Comparison of ENCODE assay signal across 8 mouse cellular contexts in genomic region chr7:140821653-140822329, GRCm38 (mm10). TPM values are rescaled to one million over a fixed set of nuclear protein-coding genes. Genes with fewer than 3 reads are reported as not detected.
DNase-seq lines count a peak whose midpoint lies in the region; ATAC-seq and TF ChIP-seq lines count a peak whose summit lies in the region.

TSS of gene Zfp941 (minus strand) at chr7:140822178.

- H3K4me3 ChIP-seq in E14TG2a.4 (replicated peaks; ENCODE audit: low read length) = peak within 1 kb of the TSS; percentile 94
- peak within 1 kb of the TSS; percentile 39 for H3K4me3 ChIP-seq in embryonic fibroblast, embryonic 13.5 days (ENCODE audit: insufficient read depth, low read length)
- peak within 1 kb of the TSS; percentile 55 for H3K4me3 ChIP-seq in hindbrain, embryonic 12.5 days
- peak within 1 kb of the TSS; percentile 44 for H3K4me3 ChIP-seq in macrophage (ENCODE audit: inconsistent target)

- peak; percentile 56 for TF ChIP-seq POLR2A in embryonic fibroblast, embryonic 13.5 days (IDR thresholded peaks at IDR 0.05; ENCODE audit: low read depth, low read length)

- intact Hi-C loops in gastrocnemius, postnatal 14 days (cut with DNase I; ENCODE audit: low total_unique reads) = no loop called here

- H3K4me2 ChIP-seq in hindbrain, embryonic 12.5 days (replicated peaks) = peak within 1 kb of the TSS; percentile 65

- H3K27me3 ChIP-seq in E14TG2a.4 (ENCODE audit: insufficient read depth, low read length) = peaks cover 3% of the 10 kb centered on the region; the same call in 1 of the 2 replicates
- no peaks in the 10 kb centered on the region for H3K27me3 ChIP-seq in hindbrain, embryonic 12.5 days

- H3K9ac ChIP-seq in hindbrain, embryonic 12.5 days = peak within 1 kb of the TSS; percentile 72

- H3K4me1 ChIP-seq in E14TG2a.4 (replicated peaks; ENCODE audit: low read depth, low read length) = peaks cover 6% of the 10 kb centered on the region
- no peaks in the 10 kb centered on the region for H3K4me1 ChIP-seq in embryonic fibroblast, embryonic 13.5 days (ENCODE audit: control insufficient read depth, insufficient read depth, low read length)
- H3K4me1 ChIP-seq in hindbrain, embryonic 12.5 days = peaks cover 2% of the 10 kb centered on the region; the same call in 1 of the 2 replicates

- H3K9me3 ChIP-seq in E14TG2a.4 (ENCODE audit: low read length) = no peaks in the 10 kb centered on the region
- no peaks in the 10 kb centered on the region for H3K9me3 ChIP-seq in hindbrain, embryonic 12.5 days (replicated peaks)

- ATAC-seq in hindbrain, embryonic 12.5 days (ENCODE audit: low FRiP score) = peak; percentile 94

- H3K36me3 ChIP-seq in E14TG2a.4 (ENCODE audit: insufficient read depth, low read length) (peaks cover 20% of the 10 kb centered on the region), macrophage (ENCODE audit: inconsistent target) (no peaks in the 10 kb centered on the region)
- no peaks in the 10 kb centered on the region for H3K36me3 ChIP-seq in hindbrain, embryonic 12.5 days

- no peaks in the 10 kb centered on the region for H3K79me2 ChIP-seq in macrophage (ENCODE audit: inconsistent target)

- DNase-seq in brain, adult 2 months (ENCODE audit: low read depth, low spot score) = peak; percentile 93
- peak; percentile 67 for DNase-seq in left cerebral cortex, adult 11 months (ENCODE audit: low spot score)
- DNase-seq in right cerebral cortex, postnatal 36 days (ENCODE audit: low spot score in 2 of 2) = peak; percentile 58 to 64
- no peak for DNase-seq in gastrocnemius, postnatal 14 days

- 3% methylated on average over 21 of the region's 21 CpGs for WGBS in hindbrain, embryonic 12.5 days
- WGBS in macrophage (ENCODE audit: missing documents) = 10% methylated on average over 21 of the region's 21 CpGs

- TF ChIP-seq CTCF in E14TG2a.4 (conservative IDR thresholded peaks at IDR 0.05; ENCODE audit: low read length) = no peak
- no peak for TF ChIP-seq CTCF in embryonic fibroblast, embryonic 13.5 days (IDR thresholded peaks at IDR 0.05; ENCODE audit: borderline replicate concordance, insufficient read depth, low read length)

- H3K27ac ChIP-seq in embryonic fibroblast, embryonic 13.5 days (ENCODE audit: insufficient read depth, low read length) = peak within 1 kb of the TSS; percentile 1; the same call in 1 of the 2 replicates
- H3K27ac ChIP-seq in hindbrain, embryonic 12.5 days = peak within 1 kb of the TSS; percentile 83
- no peak within 1 kb of the TSS for H3K27ac ChIP-seq in macrophage

RNA-seq across cellular contexts. Expression of gene Zfp941, which starts in this region (rescaled TPM):
- 2.2 and 3.5 TPM in 2 replicates for polyA plus RNA-seq in embryonic fibroblast, embryonic 13.5 days (2011; ENCODE audit: insufficient read length, low read depth, missing spikeins)
- 12.3 and 13.4 TPM in 2 replicates for polyA plus RNA-seq in hindbrain, embryonic 12.5 days (2016; fragmentation: Nextera tagmentation; extraction: Ambion mirVana)
- total RNA-seq in macrophage (2018; cell fraction: chromatin; rRNA removed) = 1 to 10 TPM in 7 of 26 experiments, under 1 TPM in 14, not detected in 5; 0.22 to 3.6 (median 0.67) TPM
- under 1 TPM; 0.03 to 0.51 (median 0.21) TPM for total RNA-seq in macrophage (2018; cell fraction: cytosol; rRNA removed)
- total RNA-seq in macrophage (2018; cell fraction: nucleus; rRNA removed) = 1 to 10 TPM in 4 of 26 experiments, under 1 TPM in 18, not detected in 4; 0.11 to 2.4 (median 0.39) TPM
- polyA plus RNA-seq in macrophage (2018) = 0.17 to 0.31 TPM (median 0.19 TPM) in 3 replicates
- not detected for total RNA-seq in gastrocnemius, postnatal 14 days (2021)

Comparison
In these comparisons a context has a peak if more than half of its experiments do, and no peak if none do; other contexts are left out.
1. H3K4me3 ChIP-seq: peak in every context shown above with its lines; median percentile 94 in E14TG2a.4; 55 in hindbrain, embryonic 12.5 days; 44 in macrophage; 39 in embryonic fibroblast, embryonic 13.5 days.